Mouse (Mus musculus): Measurements from ENCODE around the gene Zfp69.

Zfp69 gene

GRCm38 (mm10) chr4:120924554-120925299 lies 26.8 kb downstream of the Zfp69 start, which contains the start of gene Exo5:
TSS of gene Exo5 (minus strand) at chr4:120925017.
- DNase-seq (ENCODE audit: low read depth, low spot score), result peak; percentile 93

GRCm38 (mm10) chr4:120921461-120921860 lies 30.0 kb downstream of the Zfp69 start:
- no peak for DNase-seq (ENCODE audit: low read depth, low spot score)

GRCm38 (mm10) chr4:120914501-120914900 lies 37.0 kb downstream of the Zfp69 start:
- DNase-seq (ENCODE audit: low read depth, low spot score), result no peak

GRCm38 (mm10) chr4:120913861-120914260 lies 37.6 kb downstream of the Zfp69 start:
- no peak for DNase-seq (ENCODE audit: low read depth, low spot score)

GRCm38 (mm10) chr4:120913443-120913842 lies 38.1 kb downstream of the Zfp69 start:
- DNase-seq (ENCODE audit: low read depth, low spot score), result no peak

- DNase-seq (ENCODE audit: low read depth, low spot score), result no peak
Measured at GRCm38 (mm10) chr4:120912866-120913265, 38.6 kb downstream of the Zfp69 start.

GRCm38 (mm10) chr4:120911086-120911485 lies 40.4 kb downstream of the Zfp69 start:
- DNase-seq (ENCODE audit: low read depth, low spot score), result no peak

- DNase-seq (ENCODE audit: low read depth, low spot score), result peak; percentile 83
Measured at GRCm38 (mm10) chr4:120909558-120910150, 41.8 kb downstream of the Zfp69 start.

GRCm38 (mm10) chr4:120905644-120906043 lies 45.9 kb downstream of the Zfp69 start:
- DNase-seq (ENCODE audit: low read depth, low spot score), result no peak

GRCm38 (mm10) chr4:120904533-120904932 lies 47.0 kb downstream of the Zfp69 start:
- no peak for DNase-seq (ENCODE audit: low read depth, low spot score)

GRCm38 (mm10) chr4:120895810-120896584 lies 55.5 kb downstream of the Zfp69 start:
- DNase-seq (ENCODE audit: low read depth, low spot score), result no peak

- DNase-seq (ENCODE audit: low read depth, low spot score), result no peak
Measured at GRCm38 (mm10) chr4:120895226-120895625, 56.3 kb downstream of the Zfp69 start.

- DNase-seq (ENCODE audit: low read depth, low spot score), result no peak
Measured at GRCm38 (mm10) chr4:120894584-120894983, 56.9 kb downstream of the Zfp69 start.

GRCm38 (mm10) chr4:120893656-120894401 lies 57.7 kb downstream of the Zfp69 start:
- no peak for DNase-seq (ENCODE audit: low read depth, low spot score)

- no peak for DNase-seq (ENCODE audit: low read depth, low spot score)
Measured at GRCm38 (mm10) chr4:120892516-120892915, 59.0 kb downstream of the Zfp69 start.

- DNase-seq (ENCODE audit: low read depth, low spot score), result no peak
Measured at GRCm38 (mm10) chr4:120891960-120892359, 59.5 kb downstream of the Zfp69 start.

GRCm38 (mm10) chr4:120890754-120891440 lies 60.6 kb downstream of the Zfp69 start:
- no peak for DNase-seq (ENCODE audit: low read depth, low spot score)

- DNase-seq (ENCODE audit: low read depth, low spot score), result no peak
Measured at GRCm38 (mm10) chr4:120888884-120889283, 62.6 kb downstream of the Zfp69 start.

GRCm38 (mm10) chr4:120887381-120888112 lies 64.0 kb downstream of the Zfp69 start:
- DNase-seq (ENCODE audit: low read depth, low spot score), result peak; percentile 34

- no peak for DNase-seq (ENCODE audit: low read depth, low spot score)
Measured at GRCm38 (mm10) chr4:120886811-120887210, 64.7 kb downstream of the Zfp69 start.

All from ES-CJ7 (cell line).